Mouse (Mus musculus): ENCODE data around the gene Pet100. TPM values are rescaled to one million over a fixed set of nuclear protein-coding genes. Genes with fewer than 3 reads are reported as not detected.

Pet100 gene
- total RNA-seq, 2 experiments from 2014 or later: 90.1 to 98.4 TPM

DNA sequence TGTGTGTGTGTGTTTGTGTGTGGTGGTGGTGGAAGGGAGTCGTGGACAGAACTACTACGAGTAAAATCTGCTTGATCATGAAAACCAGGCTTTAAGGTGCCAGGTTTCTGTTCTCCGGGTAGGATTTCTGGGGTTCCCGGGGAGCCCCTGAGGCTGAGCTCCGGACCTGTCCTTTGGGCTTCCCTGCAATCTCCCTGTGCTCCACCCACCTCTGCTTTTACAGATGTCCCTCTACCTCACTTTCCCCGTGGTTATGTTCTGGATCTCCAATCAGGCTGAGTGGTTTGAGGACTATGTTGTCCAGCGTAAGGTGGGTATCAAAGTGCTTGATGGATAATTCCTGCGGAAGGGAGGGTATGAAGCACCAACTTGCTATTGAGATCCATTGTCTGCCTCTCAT is 771 bp downstream of the Pet100 start:
- no peak for DNase-seq (ENCODE audit: low spot score in 2 of 2)

DNA sequence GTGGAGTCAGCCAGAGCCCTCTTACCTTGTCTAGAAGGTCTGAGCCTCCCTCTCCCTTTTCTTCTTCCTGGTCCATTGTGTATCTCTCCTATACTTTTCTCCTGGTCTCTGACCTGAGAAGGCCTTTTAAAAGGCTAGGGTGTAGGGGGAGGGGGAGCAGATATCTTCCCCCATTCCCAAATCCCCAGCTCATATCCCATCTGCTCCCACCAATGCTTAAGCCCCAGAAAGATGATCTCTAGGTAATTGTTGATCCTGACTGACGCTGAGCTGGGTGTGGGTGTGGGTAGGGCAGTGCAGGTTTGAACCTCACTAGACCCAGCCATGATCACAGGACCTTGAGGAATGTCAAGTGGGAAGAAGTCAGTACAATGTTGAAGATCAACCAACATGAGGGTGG is 4.1 kb downstream of the Pet100 start, which contains the start of gene Pcp2:
Pcp2 (minus strand) TSS at position 101 of the 400 bp plus-strand sequence.
- DNase-seq (ENCODE audit: low spot score in 2 of 2): no peak

- no peak for DNase-seq (ENCODE audit: low spot score in 2 of 2)
Observed at GRCm38 (mm10) chr8:3626971-3627370, 5.6 kb downstream of the Pet100 start.

GRCm38 (mm10) chr8:3628014-3628413 is 6.7 kb downstream of the Pet100 start:
- no peak for DNase-seq (ENCODE audit: low spot score in 2 of 2)

DNA sequence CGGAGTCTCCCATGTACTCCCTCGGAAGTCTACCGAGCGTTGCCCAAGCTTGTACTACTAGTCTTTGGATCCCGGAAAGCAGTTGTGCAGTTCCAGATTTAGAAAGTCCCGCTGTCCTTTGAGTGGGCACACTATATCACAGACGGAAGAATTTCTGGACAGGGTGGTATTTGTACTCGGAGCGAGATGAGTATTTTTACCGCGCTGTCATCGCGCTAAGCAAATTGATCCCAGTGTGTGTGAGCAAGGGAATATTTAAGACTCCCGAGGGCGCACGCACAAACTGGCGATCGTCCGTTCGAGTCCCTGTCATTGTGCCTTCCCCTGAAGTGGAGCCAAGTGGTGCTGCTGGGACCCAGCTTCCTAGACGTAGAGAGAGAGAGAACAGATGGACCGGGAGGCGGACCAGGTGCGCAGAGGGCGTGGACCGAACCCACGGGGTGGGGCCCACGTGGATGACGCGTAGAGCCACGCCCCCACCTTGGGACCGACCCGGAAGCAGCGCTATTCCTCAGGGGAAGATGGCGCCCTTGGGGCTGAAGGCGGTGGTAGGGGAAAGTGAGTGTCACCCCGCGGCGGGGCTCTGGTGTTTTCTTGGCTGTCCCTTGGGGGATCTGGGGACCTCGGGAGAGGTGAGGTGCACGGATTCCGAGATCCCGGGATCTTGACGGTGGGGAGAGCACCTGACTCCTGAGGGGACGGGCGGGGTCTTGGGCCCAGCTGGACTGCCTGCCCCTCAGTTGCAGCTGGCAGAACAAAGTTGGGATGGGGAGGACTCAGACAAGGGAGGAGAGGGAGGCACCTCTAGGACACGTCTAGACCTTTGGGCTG is 9.5 kb downstream of the Pet100 start, which contains the start of gene Stxbp2:
Stxbp2 (plus strand) TSS at position 309 of the 831 bp plus-strand sequence.
- DNase-seq (ENCODE audit: low spot score in 2 of 2): peak; percentile 41 to 50

GRCm38 (mm10) chr8:3631478-3631875 is 10.1 kb downstream of the Pet100 start:
- DNase-seq (ENCODE audit: low spot score in 2 of 2): no peak

DNA sequence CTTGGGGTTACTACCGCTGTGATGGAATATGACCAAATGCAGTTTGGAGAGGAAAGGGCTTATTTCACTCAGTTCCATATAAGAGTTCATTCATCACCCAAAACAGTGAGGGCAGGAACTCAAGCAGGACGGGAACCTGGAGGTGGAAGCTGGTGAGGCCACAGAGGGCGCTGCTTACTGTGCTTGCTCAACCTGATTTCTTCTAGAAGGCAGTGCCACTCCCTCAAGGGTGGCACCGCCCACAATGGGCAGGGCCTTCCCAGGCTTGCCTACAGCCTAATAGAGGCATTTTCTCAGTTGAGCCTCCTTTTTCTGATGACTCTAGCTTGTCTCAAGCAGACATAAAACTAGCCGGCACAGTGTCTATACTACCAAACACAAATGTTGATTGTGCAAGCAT is 24.5 kb downstream of the Pet100 start:
- no peak for DNase-seq (ENCODE audit: low spot score in 2 of 2)

- DNase-seq (ENCODE audit: low spot score in 2 of 2): no peak
Observed at GRCm38 (mm10) chr8:3646824-3647531, 25.6 kb downstream of the Pet100 start.

DNA sequence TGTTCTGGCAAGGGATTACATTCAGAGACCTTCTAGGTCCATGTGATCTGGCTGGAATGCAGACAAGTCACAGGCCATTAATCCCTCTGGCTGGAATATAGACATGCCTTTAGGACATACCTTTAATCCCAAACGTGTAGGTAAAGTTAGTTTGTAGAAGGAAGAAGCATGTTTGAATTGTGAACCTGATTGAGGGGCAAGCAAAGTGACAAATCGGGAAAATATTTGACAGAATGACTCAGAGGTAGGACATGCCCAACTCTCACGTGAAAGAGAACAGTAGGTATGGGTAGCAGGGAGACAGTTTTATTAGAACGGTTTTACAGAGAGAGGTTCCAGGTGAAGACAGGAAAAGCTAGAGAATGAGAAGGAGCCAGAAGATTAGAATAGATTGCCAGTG is 26.2 kb downstream of the Pet100 start:
- no peak for DNase-seq (ENCODE audit: low spot score in 2 of 2)

GRCm38 (mm10) chr8:3648268-3648667 is 26.9 kb downstream of the Pet100 start:
- DNase-seq (ENCODE audit: low spot score in 2 of 2): no peak

GRCm38 (mm10) chr8:3648990-3649389 is 27.6 kb downstream of the Pet100 start:
- no peak for DNase-seq (ENCODE audit: low spot score in 2 of 2)

- DNase-seq (ENCODE audit: low spot score in 2 of 2): no peak
Observed at GRCm38 (mm10) chr8:3652845-3653244, 31.5 kb downstream of the Pet100 start.

DNA sequence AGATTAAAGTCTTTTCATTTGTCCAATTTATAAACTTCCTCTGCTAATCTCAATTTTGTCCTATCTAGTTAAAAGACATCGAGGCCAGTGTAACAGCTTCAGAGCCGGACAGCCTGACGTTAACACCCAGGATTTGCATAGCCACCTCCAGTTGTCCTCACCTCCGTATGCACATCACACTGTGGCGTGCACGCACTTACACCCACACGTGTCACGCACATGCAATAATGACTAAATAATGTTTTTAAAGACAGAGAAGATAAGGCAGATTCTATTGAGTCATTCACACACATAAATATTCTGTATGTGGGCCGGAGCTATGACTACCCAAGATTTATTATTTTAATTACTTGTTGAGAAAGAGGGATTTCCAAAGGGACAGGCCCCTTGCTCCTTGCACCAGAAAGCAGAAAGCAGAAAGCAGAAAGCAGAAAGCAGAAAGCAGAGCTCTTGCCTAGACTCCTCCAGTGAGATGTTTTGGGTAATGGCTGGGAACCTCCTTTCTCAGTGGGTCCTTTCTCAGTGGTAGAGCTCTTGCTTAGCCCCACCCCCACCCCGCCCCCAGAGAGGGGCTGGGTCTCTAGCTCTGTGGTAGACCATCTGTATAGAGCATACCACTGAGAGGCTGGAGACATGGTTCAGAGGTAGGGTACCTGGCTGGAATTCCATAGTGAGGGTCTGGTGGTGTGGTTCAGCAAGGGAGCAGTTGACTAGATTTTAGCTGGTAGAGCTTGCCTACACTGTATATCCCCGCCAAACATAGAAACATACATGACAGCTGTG is 33.6 kb downstream of the Pet100 start:
- no peak for DNase-seq (ENCODE audit: low spot score in 2 of 2)

DNA sequence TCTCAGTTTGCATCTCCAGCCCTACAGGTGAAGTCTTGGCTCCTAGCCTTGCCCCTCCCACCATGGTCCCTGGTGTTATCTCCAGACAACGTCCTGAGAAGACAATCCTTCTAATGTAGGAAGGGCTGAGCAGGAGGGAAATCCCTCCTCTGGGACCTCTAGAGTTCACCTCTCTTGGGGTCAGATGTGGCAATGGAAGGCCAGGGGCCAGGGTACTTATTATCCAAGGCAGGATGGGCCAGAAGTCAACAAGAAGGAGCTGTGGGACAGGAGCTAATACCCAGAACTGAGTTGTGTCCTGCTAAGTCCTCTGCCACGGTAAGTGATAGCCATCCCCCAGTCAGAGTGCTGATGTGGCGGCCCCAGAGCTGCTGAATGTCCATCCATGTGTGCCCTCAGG is 34.2 kb downstream of the Pet100 start, which contains the start of gene Retn:
Retn (plus strand) TSS at position 245 of the 400 bp plus-strand sequence.
- DNase-seq (ENCODE audit: low spot score in 2 of 2): no peak

- DNase-seq (ENCODE audit: low spot score in 2 of 2): no peak
Observed at GRCm38 (mm10) chr8:3656725-3657381, 35.5 kb downstream of the Pet100 start.

- DNase-seq (ENCODE audit: low spot score in 2 of 2): no peak
Observed at GRCm38 (mm10) chr8:3660889-3661288, 39.5 kb downstream of the Pet100 start.

DNA sequence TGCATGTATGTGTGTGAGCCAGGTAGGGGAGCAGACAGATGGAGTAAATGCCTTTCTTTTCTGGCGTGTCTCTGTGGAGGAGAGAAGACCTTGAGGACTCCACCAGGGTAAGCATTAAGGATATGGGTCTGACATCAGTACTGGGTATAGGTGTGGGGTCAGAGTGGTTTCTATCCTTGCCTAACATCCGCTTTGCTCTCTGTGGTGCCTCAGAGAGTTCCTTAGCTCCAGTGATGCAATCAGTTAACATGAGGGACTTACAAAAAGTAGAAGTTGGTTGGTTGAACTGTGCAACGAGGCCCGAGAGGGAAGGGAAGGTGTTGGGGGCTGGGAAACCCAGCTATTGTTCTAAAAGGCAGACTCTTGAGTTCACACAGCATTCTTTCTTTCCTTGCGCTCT is 43.1 kb downstream of the Pet100 start:
- DNase-seq (ENCODE audit: low spot score in 2 of 2): no peak

GRCm38 (mm10) chr8:3665507-3665906 is 44.2 kb downstream of the Pet100 start, which contains the start of gene Mcemp1:
Gene Mcemp1, plus strand, starts transcription at chr8:3665754.
- DNase-seq (ENCODE audit: low spot score in 2 of 2): no peak

GRCm38 (mm10) chr8:3670388-3670787 is 49.0 kb downstream of the Pet100 start:
- DNase-seq (ENCODE audit: low spot score in 2 of 2): no peak

GRCm38 (mm10) chr8:3671980-3672491 is 50.7 kb downstream of the Pet100 start, which contains the start of gene Fcor:
Gene Fcor, minus strand, starts transcription at chr8:3672362.
- peak; percentile 60 to 70 for DNase-seq (ENCODE audit: low spot score in 2 of 2)
